Mouse (Mus musculus) thymus, adult 2 months (tissue): ENCODE data around the gene Otof. TPM values are rescaled to one million over a fixed set of nuclear protein-coding genes. Genes with fewer than 3 reads are reported as not detected.

ENCODE experiments used
- DNase-seq: peaks from one replicate; pipeline ENCODE4 v3.0.0; 2021
- H3K27ac ChIP-seq: fragments of 200-500 bp; 2 replicates; pipeline ENCODE4 v1.5.1; 2012; ENCODE audit warnings: low read length, control low read depth; ENCODE audit not compliant: control insufficient read depth, insufficient read depth
- H3K27me3 ChIP-seq: fragments of 200-500 bp; 2 replicates; pipeline ENCODE4 v1.6.1; 2012; ENCODE audit warnings: mild to moderate bottlenecking, low read length, moderate library complexity, mixed read lengths; ENCODE audit not compliant: control insufficient read depth, insufficient read depth
- H3K36me3 ChIP-seq: fragments of 200-500 bp; 2 replicates; pipeline ENCODE4 v1.6.1; 2012; ENCODE audit warnings: mild to moderate bottlenecking, low read length, moderate library complexity; ENCODE audit not compliant: control insufficient read depth, insufficient read depth
- H3K4me1 ChIP-seq: fragments of 200-500 bp; replicated peaks from 2 replicates; pipeline ENCODE4 v1.6.1; 2012; ENCODE audit warnings: low read length; ENCODE audit not compliant: control insufficient read depth, insufficient read depth
- H3K4me3 ChIP-seq: fragments of 200-500 bp; 2 replicates; pipeline ENCODE4 v1.5.1; 2012; ENCODE audit warnings: mild to moderate bottlenecking, low read length, control low read depth, moderate library complexity; ENCODE audit not compliant: control insufficient read depth, insufficient read depth
- CTCF ChIP-seq: fragments of 200-500 bp; IDR thresholded peaks from 2 replicates; pipeline ENCODE4 v1.5.1; 2012; ENCODE audit warnings: mild to moderate bottlenecking, control low read depth, low read length, moderate library complexity, borderline replicate concordance; ENCODE audit not compliant: control insufficient read depth, poor library complexity, insufficient read depth; ENCODE audit errors: extremely low read depth
- POLR2A ChIP-seq: fragments of 200-500 bp; IDR thresholded peaks from 2 replicates; pipeline ENCODE4 v1.6.1; 2012; ENCODE audit warnings: mild to moderate bottlenecking, low read length, control low read depth, moderate library complexity; ENCODE audit not compliant: control insufficient read depth, poor library complexity, insufficient read depth; ENCODE audit errors: extremely low read depth
- WGBS: fragments of 180-500 bp; shearing (Covaris S2); methylation state at CpG from one replicate; pipeline ENCODE4 v1.1.7; 2018; 5-methylcytosine and 5-hydroxymethylcytosine counted together
- polyA plus RNA-seq: library from polyadenylated mRNA; depleted of rRNA; stranded (reverse); fragments of >200 nt; gene quantifications from 2 replicates; pipeline ENCODE4 v1.2.3, GENCODE M21; 2012; rRNA removed

Otof gene
- 0.92 and 0.94 TPM in 2 replicates for polyA plus RNA-seq

DNA sequence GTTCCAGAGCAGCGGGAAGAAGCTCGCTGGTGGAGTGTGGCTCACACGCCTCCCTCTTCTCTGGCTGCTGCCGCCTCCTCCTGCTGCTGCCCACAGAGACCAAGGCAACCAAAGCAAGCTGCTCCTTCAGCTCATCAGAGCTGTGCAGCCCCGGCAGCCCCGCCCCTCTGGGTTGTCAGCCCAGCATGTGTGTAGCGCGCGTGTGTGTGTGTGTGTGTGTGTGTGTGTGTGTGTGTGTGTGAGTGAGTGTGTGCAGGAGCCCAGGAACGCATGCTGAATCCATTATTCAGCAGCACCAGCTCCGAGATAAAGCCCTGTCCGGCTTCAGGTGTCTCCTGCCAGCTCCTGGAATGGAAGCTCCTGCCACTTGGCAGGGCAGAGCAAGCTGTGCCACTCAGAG is at the start of gene Otof:
Gene Otof (minus strand): TSS at position 112 of the 400 bp plus-strand sequence.
- Histone ChIP-seq H3K27me3 (no peaks in the 10 kb centered on the region; the same call in 1 of the 2 replicates), H3K4me1 (no peaks in the 10 kb centered on the region), H3K36me3 (no peaks in the 10 kb centered on the region), H3K4me3 (no peak within 1 kb of the TSS), H3K27ac (no peak within 1 kb of the TSS)
- DNase-seq, result no peak
- 36% methylated on average over 12 of the region's 12 CpGs for WGBS
- TF ChIP-seq CTCF (no peak), POLR2A (no peak)

DNA sequence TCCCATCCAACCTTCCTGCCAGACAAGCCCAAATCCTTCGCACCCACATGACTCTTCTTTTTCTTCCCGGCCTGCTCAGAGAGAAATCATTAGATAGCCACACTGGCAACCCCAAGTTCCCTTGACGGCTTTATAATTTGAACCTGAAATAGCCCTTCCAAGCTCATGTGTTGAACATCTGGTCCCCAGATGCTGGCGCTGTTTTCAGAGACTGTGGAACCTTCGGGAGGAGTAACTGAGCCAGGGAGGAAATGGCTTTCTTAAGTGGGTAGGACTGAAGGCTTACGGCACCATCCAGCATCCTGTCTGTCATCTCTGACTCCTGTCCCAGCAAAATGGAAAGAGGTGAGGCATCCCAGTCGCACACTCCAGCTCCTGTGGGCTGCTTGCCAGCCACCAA is 35.6 kb upstream of the Otof start:
- H3K27me3 ChIP-seq, result no peaks in the 10 kb centered on the region
- no peaks in the 10 kb centered on the region for H3K4me1 ChIP-seq
- no peak overlapping the region for H3K27ac ChIP-seq
- no peak for DNase-seq
- 81% methylated on average over 7 of the region's 7 CpGs for WGBS
- H3K4me3 ChIP-seq, result no peak overlapping the region
- H3K36me3 ChIP-seq, result no peaks in the 10 kb centered on the region
- TF ChIP-seq POLR2A (no peak), CTCF (no peak)

DNA sequence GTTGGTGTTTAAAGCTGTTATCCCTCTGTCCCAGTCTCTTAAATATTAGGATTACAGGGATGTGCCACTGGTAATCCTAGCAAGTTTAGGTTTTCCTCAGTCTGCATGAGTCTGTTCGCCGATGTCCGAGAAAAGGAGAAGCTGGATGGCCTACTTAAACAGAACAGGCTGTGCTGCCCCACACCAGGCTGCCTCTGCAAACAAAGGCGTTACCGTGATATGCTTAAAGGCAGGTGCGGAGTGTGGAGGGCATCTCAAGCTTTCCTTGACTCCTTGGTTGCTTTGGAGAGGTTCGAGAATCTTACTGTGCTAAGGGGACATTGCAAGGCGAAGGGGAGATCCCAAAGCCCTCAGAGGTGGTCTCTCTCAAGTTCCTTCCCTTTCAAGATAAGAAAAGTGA is 35.1 kb upstream of the Otof start:
- Histone ChIP-seq H3K27me3 (no peaks in the 10 kb centered on the region), H3K27ac (no peak overlapping the region), H3K4me1 (no peaks in the 10 kb centered on the region), H3K36me3 (no peaks in the 10 kb centered on the region), H3K4me3 (no peak overlapping the region)
- WGBS, result 81% methylated on average over 8 of the region's 8 CpGs
- no peak for TF ChIP-seq CTCF
- no peak for TF ChIP-seq POLR2A
- no peak for DNase-seq

DNA sequence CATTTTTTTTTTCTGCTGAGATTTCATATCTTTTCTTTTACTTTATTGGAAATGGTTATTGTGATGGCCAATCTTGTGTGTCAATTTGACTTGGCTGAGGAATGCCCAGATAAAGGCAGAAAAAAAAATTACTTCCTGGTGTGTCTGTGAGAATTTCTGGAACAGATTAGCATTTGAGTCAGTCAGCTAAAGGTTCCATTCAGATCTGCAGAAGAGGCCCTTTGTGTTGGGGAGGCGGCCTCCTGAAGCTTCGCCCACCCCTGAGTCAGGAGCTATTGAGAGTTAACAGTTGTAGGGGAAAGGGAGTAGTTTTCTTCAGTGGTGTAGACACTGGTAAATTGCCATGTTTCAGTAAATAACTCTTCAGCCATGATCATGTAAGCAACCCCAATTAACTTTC is 33.6 kb upstream of the Otof start:
- Histone ChIP-seq H3K4me1 (no peaks in the 10 kb centered on the region), H3K36me3 (no peaks in the 10 kb centered on the region), H3K27me3 (no peaks in the 10 kb centered on the region), H3K4me3 (no peak overlapping the region), H3K27ac (no peak overlapping the region)
- TF ChIP-seq CTCF (no peak), POLR2A (no peak)
- 98% methylated on average over 2 of the region's 2 CpGs for WGBS
- DNase-seq, result no peak

DNA sequence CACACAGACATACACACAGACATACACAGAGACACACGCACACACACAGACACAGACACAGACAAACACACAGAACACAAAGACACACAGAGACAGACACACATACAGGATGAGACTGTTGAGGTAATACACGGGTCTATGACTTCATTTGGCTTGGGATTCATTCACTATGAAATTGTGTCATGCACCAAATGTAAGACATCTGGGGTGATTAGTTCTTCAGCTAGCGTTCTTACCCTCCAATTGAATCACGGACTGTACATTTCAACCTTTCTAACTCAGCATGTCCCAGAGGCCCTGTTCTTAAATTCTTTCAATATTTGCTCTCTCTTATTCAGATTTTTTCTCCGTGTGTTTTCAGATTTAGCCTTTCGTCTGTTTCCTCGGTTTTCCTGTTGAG is 32.9 kb upstream of the Otof start:
- H3K36me3 ChIP-seq, result no peaks in the 10 kb centered on the region
- H3K4me3 ChIP-seq, result no peak overlapping the region
- no peaks in the 10 kb centered on the region for H3K4me1 ChIP-seq
- no peak for DNase-seq
- WGBS, result 91% methylated on average over 7 of the region's 7 CpGs
- no peak overlapping the region for H3K27ac ChIP-seq
- H3K27me3 ChIP-seq, result no peaks in the 10 kb centered on the region
- TF ChIP-seq CTCF (no peak), POLR2A (no peak)

DNA sequence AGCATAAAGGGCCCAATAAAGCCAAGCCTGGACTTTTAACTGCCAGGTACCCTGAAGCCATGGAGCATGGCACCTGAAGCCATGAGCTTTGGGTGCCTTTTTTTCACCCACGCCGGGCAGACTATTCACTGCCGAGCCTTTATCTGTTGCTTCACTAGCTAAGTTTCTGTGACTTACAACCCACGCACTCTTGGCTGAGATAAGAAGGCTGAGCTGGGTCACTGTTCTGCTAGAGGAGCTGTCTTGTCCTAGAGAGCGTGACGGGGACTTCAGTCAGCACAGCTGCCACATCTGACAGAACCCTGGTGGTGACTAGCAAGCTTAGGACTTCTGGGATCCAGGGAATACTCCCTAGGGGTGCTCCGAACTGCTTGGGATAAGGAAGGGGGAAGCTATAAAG is 32.0 kb upstream of the Otof start:
- 88% methylated on average over 7 of the region's 7 CpGs for WGBS
- H3K27ac ChIP-seq, result no peak overlapping the region
- no peaks in the 10 kb centered on the region for H3K27me3 ChIP-seq
- H3K4me1 ChIP-seq, result no peaks in the 10 kb centered on the region
- no peaks in the 10 kb centered on the region for H3K36me3 ChIP-seq
- TF ChIP-seq CTCF (no peak), POLR2A (no peak)
- no peak for DNase-seq
- no peak overlapping the region for H3K4me3 ChIP-seq

DNA sequence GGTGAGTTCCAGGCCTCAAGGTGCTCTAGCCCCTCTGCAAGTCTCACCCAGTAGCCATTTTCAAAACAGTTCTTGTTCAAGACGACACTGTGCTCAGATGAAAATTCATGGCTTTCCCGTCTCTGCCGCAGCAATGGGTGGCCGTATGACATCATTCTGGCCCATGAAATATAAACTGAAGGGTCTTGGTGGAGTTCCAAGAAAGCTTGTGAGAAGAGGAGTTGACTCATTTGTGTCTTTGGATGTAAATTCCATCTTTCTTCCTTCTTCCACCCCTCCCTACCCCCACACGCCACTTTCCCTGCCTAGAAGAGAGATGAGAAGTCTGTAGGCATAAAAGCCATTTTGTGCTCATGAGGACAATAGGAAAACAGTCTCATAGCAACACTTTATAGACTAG is 29.1 kb upstream of the Otof start:
- no peak for TF ChIP-seq CTCF
- no peak for TF ChIP-seq POLR2A
- H3K27ac ChIP-seq, result no peak overlapping the region
- H3K36me3 ChIP-seq, result no peaks in the 10 kb centered on the region
- no peak overlapping the region for H3K4me3 ChIP-seq
- WGBS, result 86% methylated on average over 5 of the region's 5 CpGs
- no peaks in the 10 kb centered on the region for H3K27me3 ChIP-seq
- no peaks in the 10 kb centered on the region for H3K4me1 ChIP-seq
- no peak for DNase-seq
